Mouse (Mus musculus): Measurements from ENCODE around the gene Xrra1.

DNA sequence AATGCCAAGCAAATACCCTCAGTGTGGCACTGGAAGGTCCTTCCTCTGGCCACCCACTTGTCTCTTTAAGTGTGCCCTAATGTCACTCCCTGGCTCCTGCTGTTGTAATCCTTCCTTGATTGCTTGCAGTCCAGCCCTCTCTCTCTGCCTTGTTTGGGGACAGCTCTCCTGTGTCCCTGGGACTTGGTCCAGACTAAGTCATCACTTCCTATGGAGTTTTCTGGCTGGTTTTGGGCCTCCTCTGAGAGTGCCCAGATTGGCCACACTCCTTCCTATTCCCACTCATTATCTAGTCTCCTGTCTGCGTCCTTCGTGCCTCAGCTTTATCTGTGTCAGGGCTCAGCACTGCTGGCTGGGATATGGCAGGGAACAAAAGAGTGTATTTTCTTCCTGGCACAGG, 56.6 kb downstream of the Xrra1 start:
- no peak for TF ChIP-seq CTCF (IDR thresholded peaks at IDR 0.05; ENCODE audit: low read depth)
- TF ChIP-seq EP300 (IDR thresholded peaks at IDR 0.05; ENCODE audit: low read depth): no peak
